Comparison of ENCODE assay signal across 7 mouse cellular contexts in the genomic region with DNA sequence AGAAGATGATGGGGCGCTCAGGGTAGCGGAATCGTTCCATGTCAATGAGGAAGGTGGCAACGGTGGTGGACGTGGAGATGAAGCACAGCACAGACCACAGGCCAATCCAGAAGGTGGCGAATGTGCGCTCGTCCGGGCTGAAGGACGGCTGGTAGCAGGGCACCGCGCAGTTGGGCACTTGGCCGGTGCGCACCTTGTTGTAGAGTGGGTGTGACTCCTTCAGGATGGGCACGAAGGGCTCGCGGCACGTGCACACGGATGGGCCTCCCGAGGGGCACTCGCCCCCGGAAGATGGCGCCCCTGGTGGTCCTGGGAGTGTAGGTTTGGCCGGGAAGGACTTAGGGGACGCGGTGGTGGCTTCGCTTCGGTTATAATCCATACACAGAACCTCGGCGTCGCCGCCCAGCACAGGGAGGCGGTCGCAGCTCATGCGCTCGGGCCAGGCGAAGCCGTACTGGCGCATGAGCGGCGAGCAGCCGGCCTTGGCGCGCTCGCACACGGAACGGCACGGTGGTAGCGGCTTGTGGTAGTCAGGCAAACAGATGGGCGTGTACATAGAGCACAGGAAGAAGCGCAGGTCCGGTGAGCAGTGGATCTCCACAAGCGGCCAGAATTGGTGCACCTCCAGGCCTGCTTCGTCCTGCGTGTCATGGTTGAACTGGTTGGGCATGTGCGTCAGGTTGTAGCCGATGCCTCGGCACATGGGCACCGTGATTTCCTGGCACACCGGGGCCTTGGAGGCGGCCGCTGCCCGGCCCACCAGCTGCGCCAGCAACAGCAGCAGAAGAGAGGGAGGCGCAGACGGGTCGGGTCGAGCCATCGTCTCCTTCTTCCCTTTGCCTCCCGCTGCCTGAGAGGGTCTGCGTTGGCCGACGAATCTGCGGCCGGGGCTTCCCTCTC. TPM values are rescaled to one million over a fixed set of nuclear protein-coding genes. Genes with fewer than 3 reads are reported as not detected.
DNase-seq lines count a peak whose midpoint lies in the region; ATAC-seq lines count a peak whose summit lies in the region.

No protein-coding gene starts in this region.

- peak overlapping the region; percentile 68 for H3K9ac ChIP-seq in forebrain, embryonic 12.5 days

- no peaks in the 10 kb centered on the region for H3K36me3 ChIP-seq in forebrain, embryonic 12.5 days (replicated peaks)
- no peaks in the 10 kb centered on the region for H3K36me3 ChIP-seq in midbrain, embryonic 10.5 days

- DNase-seq in R1 (ENCODE audit: low read depth, low spot score), result peak; percentile 70
- DNase-seq in c-Kit-positive CD71-positive TER-119-positive erythroid progenitor cells, embryonic 14.5 days (ENCODE audit: low spot score), result peak; percentile 54
- peak; percentile 63 for DNase-seq in heart, postnatal 4 days
- DNase-seq in layer of hippocampus, postnatal 10 days (ENCODE audit: low spot score in 2 of 2), result peak; percentile 46 to 56
- DNase-seq in midbrain, embryonic 10.5 days (ENCODE audit: low spot score), result peak; percentile 77
- DNase-seq in spleen, postnatal 10 days (ENCODE audit: low spot score in 2 of 2), result peak; percentile 49 to 62

- H3K9me3 ChIP-seq in forebrain, embryonic 12.5 days, result no peaks in the 10 kb centered on the region
- H3K9me3 ChIP-seq in midbrain, embryonic 10.5 days (replicated peaks), result no peaks in the 10 kb centered on the region

- H3K4me2 ChIP-seq in forebrain, embryonic 12.5 days, result peak overlapping the region; percentile 96

- 6% methylated on average over 75 of the region's 75 CpGs for WGBS in forebrain, embryonic 12.5 days
- WGBS in midbrain, embryonic 10.5 days, result 10% methylated on average over 75 of the region's 75 CpGs

- peak overlapping the region; percentile 62 for H3K4me3 ChIP-seq in forebrain, embryonic 12.5 days (replicated peaks)
- H3K4me3 ChIP-seq in midbrain, embryonic 10.5 days, result peak overlapping the region; percentile 71

- H3K27ac ChIP-seq in forebrain, embryonic 12.5 days, result no peak overlapping the region
- H3K27ac ChIP-seq in midbrain, embryonic 10.5 days (replicated peaks), result peak overlapping the region; percentile 80

- peak; percentile 18; the same call in 1 of the 2 replicates for ATAC-seq in forebrain, embryonic 12.5 days (ENCODE audit: low FRiP score)

- H3K4me1 ChIP-seq in forebrain, embryonic 12.5 days, result peaks cover 71% of the 10 kb centered on the region
- H3K4me1 ChIP-seq in midbrain, embryonic 10.5 days, result peaks cover 76% of the 10 kb centered on the region

- peaks cover 82% of the 10 kb centered on the region for H3K27me3 ChIP-seq in forebrain, embryonic 12.5 days
- H3K27me3 ChIP-seq in midbrain, embryonic 10.5 days (ENCODE audit: low read depth, poor library complexity, severe bottlenecking), result peaks cover 84% of the 10 kb centered on the region

RNA-seq across cellular contexts. Expression of a gene that starts 1.5 kb away (rescaled TPM):
- 1.0 and 1.5 TPM in 2 replicates for polyA plus RNA-seq in forebrain, embryonic 12.5 days (2016; fragmentation: Nextera tagmentation; extraction: Ambion mirVana)
- 10 to 100 TPM in 1 of 2 experiments, 1 to 10 TPM in 1; 9.5 to 10.6 TPM for total RNA-seq in heart, postnatal 4 days (2021)
- 1 to 10 TPM in 1 of 2 experiments, under 1 TPM in 1; 0.83 to 1.0 TPM for total RNA-seq in layer of hippocampus, postnatal 10 days (2021)
- polyA plus RNA-seq in midbrain, embryonic 10.5 days (2016; fragmentation: Nextera tagmentation; extraction: Ambion mirVana), result 0.36 and 0.79 TPM in 2 replicates

RNA-seq across cellular contexts. Expression of a gene that starts 45.8 kb away (rescaled TPM):
- 5.9 and 6.2 TPM in 2 replicates for polyA plus RNA-seq in forebrain, embryonic 12.5 days (2016; fragmentation: Nextera tagmentation; extraction: Ambion mirVana)
- 10 to 100 TPM; 31.0 to 33.2 TPM for total RNA-seq in heart, postnatal 4 days (2021)
- 10 to 100 TPM; 23.4 to 25.0 TPM for total RNA-seq in layer of hippocampus, postnatal 10 days (2021)
- polyA plus RNA-seq in midbrain, embryonic 10.5 days (2016; fragmentation: Nextera tagmentation; extraction: Ambion mirVana), result 6.4 and 6.5 TPM in 2 replicates

Comparison
In these comparisons a context has a peak if more than half of its experiments do, and no peak if none do; other contexts are left out.
1. RNA of a gene that starts 1.5 kb away (total RNA-seq): 9.5 to 10.6 TPM in heart, postnatal 4 days; 0.83 to 1.0 TPM in layer of hippocampus, postnatal 10 days; every median in the first group is over 4 times any median in the second.
2. Peak in every context shown above with its lines, with median percentiles within 50 percentile points of each other: DNase-seq.